Mouse (Mus musculus): Measurements from ENCODE around the gene Tulp2. TPM values are rescaled to one million over a fixed set of nuclear protein-coding genes. Genes with fewer than 3 reads are reported as not detected.
A peak's percentile ranks its signal among the peaks of the same experiment; 100 is the strongest.

Tulp2 gene
- polyA plus RNA-seq, 1 experiment from 2014 or later, result 1.8 TPM

DNA sequence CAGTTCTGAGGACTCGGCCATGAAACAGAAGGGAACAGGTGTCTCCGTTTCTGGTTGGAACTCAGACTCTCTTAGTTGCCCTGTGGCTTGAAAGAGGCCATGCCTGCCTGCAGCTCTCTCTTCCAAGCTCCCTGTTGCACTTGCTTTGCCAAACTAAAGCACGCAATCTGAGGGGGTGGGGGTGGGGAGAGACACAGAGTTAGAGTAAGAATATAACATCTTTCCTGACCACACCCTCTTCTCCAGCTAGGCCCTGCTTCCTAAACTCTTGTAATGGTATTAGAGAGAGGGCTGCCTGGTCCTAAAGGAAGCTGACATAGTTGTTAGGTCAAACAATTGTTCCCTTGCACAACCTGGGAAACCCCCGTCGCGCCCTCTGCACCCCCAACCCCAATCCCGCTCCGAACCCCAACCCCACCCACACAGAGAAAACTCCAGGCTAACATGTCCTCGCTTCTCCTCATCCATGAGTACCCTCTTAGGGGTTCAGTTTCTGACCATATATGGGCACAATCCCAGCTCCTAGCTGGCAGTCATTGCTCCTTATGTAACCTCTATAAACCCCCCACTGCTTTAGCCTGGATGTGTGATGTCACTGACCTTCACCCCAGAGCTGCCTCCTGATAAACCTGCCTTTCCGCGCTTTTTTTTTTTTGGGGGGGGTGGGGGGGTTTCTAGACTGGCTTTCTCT is 69.3 kb downstream of the Tulp2 start:
- no peak for ATAC-seq (ENCODE audit: insufficient read depth, low FRiP score, low read depth)
- Histone ChIP-seq H3K36me3 (no peaks in the 10 kb centered on the region), H3K27ac (no peak overlapping the region), H3K27me3 (replicated peaks) (no peaks in the 10 kb centered on the region), H3K9ac (no peak overlapping the region), H3K4me1 (no peaks in the 10 kb centered on the region), H3K4me2 (no peak overlapping the region), H3K4me3 (replicated peaks) (no peak overlapping the region), H3K9me3 (no peaks in the 10 kb centered on the region)
- WGBS, result 67% methylated on average over 11 of the region's 11 CpGs

DNA sequence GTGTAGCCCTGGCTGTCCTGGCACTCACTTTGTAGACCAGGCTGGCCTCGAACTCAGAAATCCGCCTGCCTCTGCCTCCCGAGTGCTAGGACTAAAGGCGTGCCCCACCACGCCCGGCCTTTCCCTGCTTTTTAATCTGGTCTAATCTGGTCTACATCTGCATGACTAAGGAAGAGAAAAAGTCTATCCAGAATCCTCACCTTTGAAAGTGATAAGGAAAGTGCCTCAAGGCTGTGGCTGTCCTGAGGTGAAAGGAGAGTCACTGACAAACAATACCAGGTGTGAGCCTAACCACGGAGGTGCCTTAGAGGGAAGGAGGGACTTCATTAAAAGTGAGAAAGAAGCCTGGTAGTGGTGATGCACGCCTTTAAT is 69.8 kb downstream of the Tulp2 start:
- Histone ChIP-seq H3K36me3 (no peaks in the 10 kb centered on the region), H3K4me2 (no peak overlapping the region), H3K27ac (no peak overlapping the region), H3K4me3 (replicated peaks) (no peak overlapping the region), H3K9me3 (no peaks in the 10 kb centered on the region), H3K9ac (no peak overlapping the region), H3K4me1 (no peaks in the 10 kb centered on the region), H3K27me3 (replicated peaks) (no peaks in the 10 kb centered on the region)
- no peak for ATAC-seq (ENCODE audit: insufficient read depth, low FRiP score, low read depth)
- WGBS, result 77% methylated on average over 8 of the region's 8 CpGs

DNA sequence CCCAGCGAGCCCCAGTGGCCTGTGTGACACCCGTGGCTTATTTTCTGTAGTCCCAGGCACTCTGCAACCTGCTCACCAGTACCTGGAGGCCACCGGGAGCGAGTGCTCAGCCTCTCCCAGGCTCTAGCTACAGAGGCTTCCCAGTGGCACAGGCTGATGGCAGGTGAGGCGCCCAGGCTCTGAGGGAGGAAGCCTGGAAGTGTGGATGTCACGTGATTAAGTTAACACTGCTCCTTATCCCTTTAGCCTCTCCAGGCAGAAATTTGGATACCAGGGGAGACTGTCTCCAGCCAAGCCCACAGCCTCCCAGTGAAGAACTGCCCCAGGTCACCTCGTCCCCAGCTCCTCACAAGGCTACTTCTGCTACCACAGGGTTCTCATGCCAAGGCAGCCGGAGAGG is 71.8 kb downstream of the Tulp2 start:
- no peak overlapping the region for H3K9ac ChIP-seq
- 61% methylated on average over 8 of the region's 8 CpGs for WGBS
- ATAC-seq (ENCODE audit: insufficient read depth, low FRiP score, low read depth), result no peak
- no peaks in the 10 kb centered on the region for H3K9me3 ChIP-seq
- no peak overlapping the region for H3K4me2 ChIP-seq
- no peak overlapping the region for H3K4me3 ChIP-seq (replicated peaks)
- no peaks in the 10 kb centered on the region for H3K27me3 ChIP-seq (replicated peaks)
- no peaks in the 10 kb centered on the region for H3K36me3 ChIP-seq
- H3K27ac ChIP-seq, result no peak overlapping the region
- no peaks in the 10 kb centered on the region for H3K4me1 ChIP-seq

DNA sequence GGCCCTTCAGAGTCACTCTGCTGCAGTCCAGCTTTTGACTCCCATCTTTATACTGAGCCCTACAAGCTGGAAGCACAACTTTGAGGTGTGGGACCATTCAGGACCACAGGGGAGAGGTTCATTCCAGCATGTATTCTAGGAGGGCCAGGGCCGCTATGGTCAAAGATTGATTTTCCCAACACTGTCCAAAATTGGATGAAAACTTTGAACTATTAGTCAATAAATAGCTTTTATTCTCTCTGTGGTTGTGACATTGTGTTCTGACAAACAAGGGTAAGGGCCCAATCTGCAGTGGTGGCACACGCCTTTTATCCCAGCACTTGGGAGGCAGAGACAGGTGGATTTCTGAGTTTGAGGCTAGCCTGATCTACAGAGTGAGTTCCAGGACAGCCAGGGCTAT is 72.3 kb downstream of the Tulp2 start:
- no peak overlapping the region for H3K9ac ChIP-seq
- WGBS, result 94% methylated on average over 2 of the region's 2 CpGs
- no peak for ATAC-seq (ENCODE audit: insufficient read depth, low FRiP score, low read depth)
- no peaks in the 10 kb centered on the region for H3K27me3 ChIP-seq (replicated peaks)
- no peak overlapping the region for H3K27ac ChIP-seq
- H3K4me2 ChIP-seq, result no peak overlapping the region
- no peaks in the 10 kb centered on the region for H3K36me3 ChIP-seq
- no peaks in the 10 kb centered on the region for H3K9me3 ChIP-seq
- H3K4me3 ChIP-seq (replicated peaks), result no peak overlapping the region
- no peaks in the 10 kb centered on the region for H3K4me1 ChIP-seq

DNA sequence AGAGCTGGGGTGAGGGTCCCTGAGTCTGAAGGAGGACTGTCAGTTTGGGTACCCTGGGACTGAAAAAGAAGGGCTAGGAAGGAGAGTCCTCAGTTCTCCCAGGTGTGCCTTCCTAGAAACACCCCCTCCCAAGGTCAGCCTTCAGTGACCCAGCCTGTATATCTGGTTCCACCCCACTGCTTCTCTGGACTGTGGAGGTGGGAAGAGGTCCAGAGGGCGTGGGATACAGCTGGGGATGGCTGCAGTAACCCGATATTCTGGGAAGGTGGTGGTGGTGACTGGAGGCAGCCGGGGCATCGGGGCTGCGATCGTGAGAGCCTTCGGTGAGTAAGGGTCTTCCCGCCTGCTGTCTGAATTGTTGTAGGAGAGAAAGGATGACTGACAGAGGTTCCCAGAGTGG is 73.1 kb downstream of the Tulp2 start, which contains the start of gene Hsd17b14:
Gene Hsd17b14, plus strand, starts transcription at position 150 of the 400 bp plus-strand sequence.
- H3K9ac ChIP-seq, result no peak within 1 kb of the TSS
- no peaks in the 10 kb centered on the region for H3K27me3 ChIP-seq (replicated peaks)
- no peaks in the 10 kb centered on the region for H3K36me3 ChIP-seq
- no peak within 1 kb of the TSS for H3K27ac ChIP-seq
- no peaks in the 10 kb centered on the region for H3K9me3 ChIP-seq
- whole genome bisulfite sequencing, result 38% methylated on average over 8 of the region's 8 CpGs
- ATAC-seq (ENCODE audit: insufficient read depth, low FRiP score, low read depth), result no peak
- no peak within 1 kb of the TSS for H3K4me2 ChIP-seq
- no peak within 1 kb of the TSS for H3K4me3 ChIP-seq (replicated peaks)
- no peaks in the 10 kb centered on the region for H3K4me1 ChIP-seq

DNA sequence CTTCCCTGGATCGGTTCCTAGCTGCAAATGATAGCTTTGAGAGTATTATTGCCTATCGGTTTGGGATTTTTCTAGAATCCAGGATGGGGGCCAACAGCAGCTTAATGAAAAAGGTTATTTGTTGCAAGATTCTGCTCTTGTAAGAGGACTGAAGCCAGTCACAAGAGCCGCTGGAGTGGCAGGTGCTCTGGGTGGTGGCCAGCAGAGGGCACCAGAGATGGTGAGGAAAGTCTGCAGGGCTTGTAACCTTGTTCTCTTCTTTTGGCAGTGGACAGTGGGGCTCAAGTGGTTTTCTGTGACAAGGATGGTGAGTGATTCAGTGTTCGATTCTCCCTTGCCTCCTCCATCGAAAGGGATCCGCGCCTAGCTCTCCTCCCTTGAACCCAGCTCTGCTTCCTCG is 74.1 kb downstream of the Tulp2 start:
- H3K9me3 ChIP-seq, result no peaks in the 10 kb centered on the region
- H3K36me3 ChIP-seq, result no peaks in the 10 kb centered on the region
- no peak overlapping the region for H3K4me3 ChIP-seq (replicated peaks)
- no peak overlapping the region for H3K9ac ChIP-seq
- no peak overlapping the region for H3K4me2 ChIP-seq
- H3K4me1 ChIP-seq, result no peaks in the 10 kb centered on the region
- no peak overlapping the region for H3K27ac ChIP-seq
- 24% methylated on average over 8 of the region's 8 CpGs for WGBS
- H3K27me3 ChIP-seq (replicated peaks), result no peaks in the 10 kb centered on the region
- no peak; the same call in 1 of the 2 replicates for ATAC-seq (ENCODE audit: insufficient read depth, low FRiP score, low read depth)

DNA sequence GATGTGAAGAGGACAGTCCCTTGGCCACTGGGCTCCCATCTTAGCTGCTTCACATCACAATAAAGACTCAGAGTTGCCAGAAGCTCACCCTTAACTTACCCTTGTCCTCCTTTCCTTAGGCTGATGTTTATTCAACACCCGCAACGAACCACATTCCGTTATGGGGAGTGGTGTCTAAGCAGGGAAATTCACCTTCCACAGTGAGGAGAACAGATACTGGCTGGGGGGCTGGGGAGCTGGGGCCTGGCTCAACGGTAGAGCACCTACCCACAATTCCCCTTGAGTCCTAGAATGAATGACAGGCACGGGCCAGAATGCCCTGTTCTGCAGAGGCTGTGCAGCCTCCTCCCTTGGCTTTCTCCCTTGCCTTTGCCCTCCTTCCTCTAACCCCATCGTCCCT is 77.2 kb downstream of the Tulp2 start:
- H3K9ac ChIP-seq, result no peak overlapping the region
- 33% methylated on average over 6 of the region's 6 CpGs for WGBS

DNA sequence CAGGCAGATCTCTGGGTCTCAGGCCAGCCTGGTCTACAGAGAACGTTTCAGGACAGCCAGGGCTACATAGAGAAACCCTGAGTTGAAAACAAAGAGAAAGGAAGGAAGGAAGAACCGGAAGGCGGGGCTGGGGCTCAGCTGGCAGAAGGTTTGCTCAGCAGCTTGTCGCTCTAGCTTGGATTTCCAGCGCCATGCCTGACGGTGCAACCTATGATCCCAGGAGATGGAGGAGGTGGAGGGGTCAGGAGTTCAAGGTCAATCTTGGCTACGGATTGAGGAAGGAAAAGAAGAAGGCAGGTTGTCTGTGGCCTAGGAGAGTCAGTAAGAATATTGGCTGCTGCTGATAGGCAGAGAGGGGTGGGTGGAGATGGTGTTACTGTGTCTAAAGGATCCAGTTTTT is 78.6 kb downstream of the Tulp2 start:
- ATAC-seq (ENCODE audit: insufficient read depth, low FRiP score, low read depth), result no peak
- no peak overlapping the region for H3K4me2 ChIP-seq
- 78% methylated on average over 7 of the region's 7 CpGs for WGBS
- H3K4me3 ChIP-seq (replicated peaks), result no peak overlapping the region
- no peaks in the 10 kb centered on the region for H3K36me3 ChIP-seq
- no peaks in the 10 kb centered on the region for H3K9me3 ChIP-seq
- H3K27me3 ChIP-seq (replicated peaks), result no peaks in the 10 kb centered on the region
- no peak overlapping the region for H3K9ac ChIP-seq
- H3K4me1 ChIP-seq, result peaks cover 13% of the 10 kb centered on the region
- no peak overlapping the region for H3K27ac ChIP-seq

More for the DNA sequence above, 77.2 kb downstream of the Tulp2 start:
- Histone ChIP-seq H3K27ac (no peak overlapping the region), H3K9me3 (no peaks in the 10 kb centered on the region), H3K4me3 (replicated peaks) (no peak overlapping the region), H3K4me1 (peaks cover 13% of the 10 kb centered on the region), H3K36me3 (no peaks in the 10 kb centered on the region), H3K27me3 (replicated peaks) (no peaks in the 10 kb centered on the region), H3K4me2 (no peak overlapping the region)
- ATAC-seq (ENCODE audit: insufficient read depth, low FRiP score, low read depth), result 0 out of 2 replicates have a peak, but pooled peaks have one; percentile 30

DNA sequence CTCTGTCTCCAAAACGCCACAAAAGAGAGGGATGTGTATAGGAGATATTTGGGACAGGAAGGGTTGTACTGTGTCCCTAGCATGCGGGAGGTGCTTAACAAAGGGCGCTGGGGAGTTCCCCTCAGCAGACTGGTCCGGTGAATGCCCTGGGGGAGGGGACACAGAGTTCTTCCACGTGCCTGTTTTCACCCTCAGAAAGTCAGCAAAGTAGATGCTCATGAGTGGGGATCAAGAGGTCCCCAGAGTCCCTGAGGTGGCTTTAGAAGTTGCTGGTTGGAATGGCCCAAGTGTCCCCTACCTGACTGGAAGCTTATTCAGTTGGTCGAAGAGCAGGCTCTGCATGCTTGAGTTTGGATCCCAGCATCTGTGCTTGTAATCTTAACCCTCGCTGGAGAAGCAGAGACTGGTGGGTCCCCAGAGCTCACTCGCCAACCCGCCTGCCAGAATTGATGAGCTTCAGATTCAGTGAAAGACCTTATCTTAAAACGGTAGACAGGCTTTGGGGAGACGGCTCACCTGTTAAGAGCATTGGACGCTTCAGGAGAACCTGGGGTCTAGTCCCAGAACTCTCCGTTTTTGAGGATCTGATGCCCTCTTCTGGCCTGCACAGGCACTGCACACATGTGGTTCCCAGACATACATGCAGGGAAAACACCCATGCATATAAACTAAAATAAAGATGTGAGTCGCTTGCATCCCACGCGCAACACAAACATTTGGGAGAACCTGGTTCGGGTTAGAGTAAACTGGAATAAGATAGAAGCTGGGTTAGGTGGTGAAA is 79.4 kb downstream of the Tulp2 start:
- 0 out of 2 replicates have a peak overlapping the region, but pooled peaks have one; percentile 5 for H3K4me3 ChIP-seq (replicated peaks)
- WGBS, result 21% methylated on average over 17 of the region's 17 CpGs
- no peak overlapping the region for H3K27ac ChIP-seq
- ATAC-seq (ENCODE audit: insufficient read depth, low FRiP score, low read depth), result peak; percentile 56; the same call in 1 of the 2 replicates
- no peak overlapping the region for H3K9ac ChIP-seq
- H3K4me1 ChIP-seq, result peaks cover 13% of the 10 kb centered on the region
- no peaks in the 10 kb centered on the region for H3K9me3 ChIP-seq
- H3K27me3 ChIP-seq (replicated peaks), result no peaks in the 10 kb centered on the region
- no peaks in the 10 kb centered on the region for H3K36me3 ChIP-seq
- peak overlapping the region; percentile 35; the same call in 1 of the 2 replicates for H3K4me2 ChIP-seq

DNA sequence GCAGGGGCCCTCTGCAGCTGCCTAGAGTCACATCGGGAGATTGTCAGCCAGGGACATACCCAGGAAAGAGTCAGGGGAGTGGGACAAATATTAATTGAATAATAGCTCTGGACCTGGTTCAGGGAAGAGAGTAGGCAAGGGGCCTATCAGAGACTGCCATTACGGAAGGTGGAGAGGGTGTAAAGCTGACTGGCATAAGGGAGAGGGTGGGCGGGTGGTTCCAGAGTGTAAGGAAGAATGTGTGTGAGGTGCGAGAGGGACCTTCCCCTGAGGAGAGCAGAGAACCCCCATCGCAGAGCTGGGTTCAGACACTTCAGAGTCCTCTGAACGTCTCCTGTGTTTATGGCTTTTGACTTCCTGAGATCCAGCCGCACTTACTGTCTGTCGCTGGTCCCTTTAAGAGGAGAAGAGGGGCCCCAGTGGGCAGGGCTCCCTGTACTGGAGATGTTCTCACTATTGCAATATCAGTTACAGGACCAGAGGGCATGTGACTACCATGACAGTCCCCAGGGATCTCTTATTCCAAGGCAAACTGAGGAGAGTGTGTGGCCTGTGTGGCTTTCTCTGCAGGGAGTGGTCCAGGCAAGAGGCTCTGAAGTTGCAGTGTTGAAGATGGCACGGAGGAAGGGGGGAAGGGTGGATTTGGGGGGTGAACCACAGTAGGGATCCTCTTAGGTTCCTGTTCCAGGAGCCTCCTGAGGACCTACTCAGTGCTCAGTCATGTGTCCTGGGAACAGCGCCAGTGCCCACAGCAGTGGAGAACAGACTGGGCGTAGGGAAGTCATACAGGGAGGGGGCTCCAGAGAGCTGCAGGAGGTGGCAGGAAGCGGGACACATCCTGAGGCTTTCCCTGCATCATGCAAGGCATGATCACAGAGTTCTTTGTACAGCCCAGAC is 80.2 kb downstream of the Tulp2 start:
- 46% methylated on average over 12 of the region's 12 CpGs for WGBS
- 0 out of 2 replicates have a peak overlapping the region, but pooled peaks have one; percentile 5 for H3K4me3 ChIP-seq (replicated peaks)
- peak; percentile 16; the same call in 1 of the 2 replicates for ATAC-seq (ENCODE audit: insufficient read depth, low FRiP score, low read depth)
- peaks cover 13% of the 10 kb centered on the region for H3K4me1 ChIP-seq
- no peaks in the 10 kb centered on the region for H3K9me3 ChIP-seq
- no peaks in the 10 kb centered on the region for H3K36me3 ChIP-seq
- no peak overlapping the region for H3K9ac ChIP-seq
- peak overlapping the region; percentile 35 for H3K4me2 ChIP-seq
- no peaks in the 10 kb centered on the region for H3K27me3 ChIP-seq (replicated peaks)
- 0 out of 2 replicates have a peak overlapping the region, but pooled peaks have one; percentile 21 for H3K27ac ChIP-seq

DNA sequence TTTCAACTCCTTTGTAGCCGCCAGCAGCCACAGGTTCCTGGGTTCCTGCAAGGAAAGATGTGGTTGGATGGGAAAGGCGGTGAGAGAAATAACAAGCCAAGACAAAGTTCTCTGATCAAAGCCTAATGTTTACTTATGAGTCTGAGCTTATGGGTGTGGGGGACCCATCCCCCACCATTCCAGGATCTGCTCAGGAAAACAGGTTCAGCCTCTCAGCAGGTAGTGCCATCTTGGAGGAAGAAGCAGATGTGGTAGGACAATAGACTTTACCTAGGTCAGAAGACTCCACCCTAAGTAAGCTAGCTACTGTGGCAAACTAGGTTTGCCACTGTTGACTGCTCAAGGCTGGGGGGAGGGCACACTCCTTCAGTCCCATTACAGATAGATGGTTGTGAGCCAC is 83.1 kb downstream of the Tulp2 start:
- Histone ChIP-seq H3K9me3 (no peaks in the 10 kb centered on the region), H3K27ac (peak overlapping the region; percentile 44; the same call in 1 of the 2 replicates), H3K36me3 (no peaks in the 10 kb centered on the region), H3K4me1 (peaks cover 23% of the 10 kb centered on the region), H3K4me2 (no peak overlapping the region), H3K27me3 (replicated peaks) (no peaks in the 10 kb centered on the region), H3K4me3 (replicated peaks) (no peak overlapping the region), H3K9ac (no peak overlapping the region)
- 46% methylated on average over 2 of the region's 2 CpGs for WGBS
- ATAC-seq (ENCODE audit: insufficient read depth, low FRiP score, low read depth), result no peak
